Mouse (Mus musculus) R1 (cell line): Measurements from ENCODE around the gene Rhoh.

Experiments used
- DNase-seq: peaks from one replicate; pipeline ENCODE4 v3.0.0-alpha.2; 2018; ENCODE audit warnings: low read depth, low spot score

Gene Rhoh

DNA sequence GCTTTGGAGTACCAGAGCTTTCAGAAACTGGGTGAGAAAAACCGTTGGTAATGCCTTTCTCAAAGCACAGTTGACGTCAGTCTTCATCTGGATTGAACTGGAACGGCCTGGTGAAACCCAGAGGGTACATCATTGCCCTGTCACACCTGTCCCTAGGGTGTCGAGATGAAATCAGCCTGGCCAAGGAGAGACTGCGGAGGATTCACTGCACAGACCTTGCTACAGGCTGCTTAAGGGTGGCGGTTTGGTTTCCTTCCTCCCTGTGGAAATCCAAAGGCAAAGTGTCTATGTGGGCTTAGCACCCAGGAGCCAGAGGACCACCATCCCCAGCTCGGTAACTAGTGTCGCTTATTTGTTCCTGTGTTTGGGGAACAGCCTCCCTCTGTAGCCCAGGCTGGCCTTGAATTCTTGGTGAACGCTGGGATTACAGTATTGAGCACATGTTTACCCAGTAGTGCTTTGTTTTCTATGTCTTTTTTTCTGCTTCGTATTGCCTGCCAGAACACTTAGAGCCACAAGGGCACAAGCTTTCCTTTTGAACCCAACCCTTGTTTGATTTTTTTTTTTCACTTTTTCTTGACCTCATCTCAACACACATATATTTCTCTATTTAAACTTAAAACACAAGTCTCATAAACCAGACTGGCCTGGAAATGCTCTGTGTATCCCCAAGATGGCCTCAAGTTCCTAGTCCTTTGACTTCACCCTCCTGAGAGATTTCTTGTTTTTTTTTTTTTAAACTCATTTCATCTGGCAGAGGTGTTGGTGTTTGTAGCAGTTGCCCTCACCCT lies at the start of gene Rhoh:
Gene Rhoh, plus strand, starts transcription at position 60 of the 791 bp plus-strand sequence.
- DNase-seq = no peak

DNA sequence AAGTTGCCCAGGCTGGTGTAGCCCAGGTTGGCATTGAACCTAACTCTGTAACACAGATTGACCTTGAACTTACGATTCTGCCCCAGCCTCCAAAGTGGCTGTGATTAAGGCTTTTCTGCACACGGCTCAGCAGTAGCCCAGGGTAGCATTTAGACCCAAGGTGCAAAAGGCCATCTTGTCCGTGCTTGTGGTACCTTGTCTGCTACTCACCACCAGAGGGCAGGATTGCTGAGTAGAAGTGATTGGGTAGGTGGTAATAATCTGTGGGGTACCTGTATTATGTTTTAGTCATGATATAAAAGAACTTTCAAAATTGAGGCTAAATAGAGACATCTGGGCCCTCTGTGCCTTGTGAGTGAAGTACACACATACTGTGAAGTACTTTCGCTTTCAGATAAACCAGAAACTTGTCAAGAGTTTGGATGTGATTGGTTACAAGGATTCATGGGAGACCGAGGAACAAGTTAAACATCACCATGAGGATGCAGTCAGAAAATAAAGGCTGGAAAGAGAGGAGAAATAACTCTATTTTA lies 37.3 kb upstream of the Rhoh start:
- peak; percentile 67 for DNase-seq

DNA sequence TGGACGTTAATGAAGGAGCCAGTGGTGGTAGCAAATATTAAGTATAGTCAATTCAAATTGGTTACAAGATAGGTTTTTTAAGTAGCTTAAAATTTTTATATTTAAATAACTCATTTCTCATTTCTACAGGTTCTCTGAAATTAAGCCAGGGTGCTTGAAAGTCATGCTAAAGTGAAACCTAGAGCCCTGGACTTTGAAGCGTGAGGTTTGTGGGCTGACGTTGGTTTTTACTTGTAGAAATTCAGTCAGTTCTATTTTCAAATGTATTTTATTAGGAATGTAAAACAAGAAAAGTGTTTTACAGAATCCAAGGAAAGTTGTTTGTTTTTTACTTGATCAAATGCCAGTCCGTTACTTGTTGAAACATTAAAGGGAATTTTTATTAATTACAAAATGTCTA lies 34.5 kb upstream of the Rhoh start:
- DNase-seq = no peak

DNA sequence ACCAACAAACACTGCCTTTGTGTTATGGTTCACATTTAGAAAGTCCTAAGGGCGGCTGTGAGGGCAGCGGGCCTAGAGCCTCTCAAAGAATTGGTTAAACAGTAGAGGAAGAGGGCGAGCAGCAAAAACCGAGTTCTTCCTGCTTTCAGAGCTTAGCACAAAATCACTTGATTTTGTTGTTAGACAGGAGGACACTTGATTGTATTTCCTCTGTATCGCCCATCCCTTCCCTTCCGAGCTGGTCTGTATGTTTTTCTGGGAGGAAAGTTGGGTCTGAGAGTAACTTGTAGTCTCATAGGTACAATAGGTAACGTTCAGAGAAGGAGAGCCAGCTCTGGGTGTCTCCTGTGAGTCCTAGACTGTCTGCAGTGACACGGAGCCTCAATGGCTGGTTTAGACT lies 33.9 kb upstream of the Rhoh start:
- no peak for DNase-seq

DNA sequence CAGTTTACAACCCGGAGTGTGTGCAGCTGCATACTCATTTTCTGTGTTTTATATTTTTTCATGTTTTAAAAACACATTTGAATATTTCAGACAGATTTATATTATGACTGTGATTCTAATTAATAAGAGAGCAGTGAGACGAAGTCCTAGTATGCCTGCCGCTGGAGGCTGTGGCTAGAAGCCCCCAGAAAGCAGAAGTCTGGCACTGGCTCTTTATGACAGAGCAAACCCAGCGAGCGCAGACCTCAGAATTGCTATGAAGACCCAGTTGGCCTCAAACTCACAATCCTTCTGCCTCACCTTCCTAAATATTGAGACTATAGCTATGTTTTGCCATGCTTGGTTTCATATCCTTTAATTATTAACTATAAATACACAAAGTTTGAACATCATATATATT lies 32.8 kb upstream of the Rhoh start:
- DNase-seq = no peak

DNA sequence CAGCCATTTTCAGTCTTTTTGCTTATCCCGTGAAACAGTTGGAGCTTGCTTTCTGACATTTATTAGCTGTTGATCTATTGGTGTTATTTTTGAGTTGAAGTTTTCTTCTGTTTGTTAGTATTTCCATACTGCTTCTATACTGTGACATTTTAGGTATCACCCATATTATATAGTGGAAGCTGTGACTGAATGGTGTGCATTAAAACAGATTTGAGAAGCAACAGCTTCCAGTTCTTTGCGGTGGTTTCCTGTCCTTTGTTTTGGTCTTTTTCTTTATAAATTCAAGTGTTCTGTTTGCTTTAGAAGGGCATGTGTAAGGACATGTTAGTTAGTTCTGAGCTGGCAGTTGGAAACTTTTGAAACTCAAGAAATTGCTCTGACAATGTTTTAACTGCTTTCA lies 32.0 kb upstream of the Rhoh start:
- DNase-seq = no peak

DNA sequence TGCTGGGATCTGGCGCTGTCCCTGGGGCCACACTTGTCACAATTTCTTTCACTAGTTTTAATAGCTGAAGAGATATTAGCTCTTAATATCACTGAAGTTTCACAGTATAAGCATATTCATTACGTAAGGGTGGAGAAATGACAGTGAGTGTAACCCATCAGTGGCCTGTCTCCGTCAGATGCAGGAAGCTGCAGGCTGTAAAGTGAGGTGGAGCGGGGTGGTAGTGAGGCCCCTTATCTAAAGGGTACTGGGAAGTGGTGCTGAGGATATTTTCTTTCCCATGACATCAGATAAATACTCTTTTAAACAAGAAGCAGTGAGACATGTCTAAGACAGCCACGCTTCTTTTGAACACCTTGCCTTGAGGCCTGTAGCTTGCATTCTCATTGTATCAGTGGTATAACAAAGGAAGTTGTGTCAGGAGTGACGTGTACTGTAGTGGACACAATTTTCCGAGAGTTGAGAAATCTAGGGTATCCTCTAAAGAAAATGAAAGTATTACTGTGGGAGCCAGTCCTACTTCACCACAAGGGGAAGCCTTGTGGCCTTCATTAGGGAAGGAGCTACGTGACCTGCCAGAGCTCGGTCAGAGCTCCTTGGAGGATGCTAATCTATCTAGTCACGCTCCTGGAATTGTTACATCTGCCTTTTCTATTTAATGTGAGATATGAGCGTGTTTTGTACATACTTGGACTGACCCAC lies 28.9 kb upstream of the Rhoh start:
- DNase-seq = no peak

DNA sequence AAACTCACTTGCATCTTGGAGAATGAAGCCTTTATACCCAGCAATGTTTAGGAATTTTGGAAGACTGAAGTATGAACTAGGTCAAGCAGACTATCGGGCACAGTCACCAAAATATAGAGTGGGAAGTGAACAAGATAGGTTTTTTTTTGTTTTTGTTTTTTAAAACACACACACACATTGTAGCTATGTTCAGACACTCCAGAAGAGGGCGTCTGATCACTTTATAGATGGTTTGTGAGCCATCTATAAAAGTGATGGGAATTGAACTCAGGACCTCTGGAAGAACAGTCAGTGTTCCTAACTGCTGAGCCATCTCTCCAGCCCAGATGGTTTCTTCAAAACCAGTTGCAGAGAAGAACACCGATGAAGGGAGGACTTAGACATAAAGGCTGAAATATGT lies 27.9 kb upstream of the Rhoh start:
- peak; percentile 41 for DNase-seq

DNA sequence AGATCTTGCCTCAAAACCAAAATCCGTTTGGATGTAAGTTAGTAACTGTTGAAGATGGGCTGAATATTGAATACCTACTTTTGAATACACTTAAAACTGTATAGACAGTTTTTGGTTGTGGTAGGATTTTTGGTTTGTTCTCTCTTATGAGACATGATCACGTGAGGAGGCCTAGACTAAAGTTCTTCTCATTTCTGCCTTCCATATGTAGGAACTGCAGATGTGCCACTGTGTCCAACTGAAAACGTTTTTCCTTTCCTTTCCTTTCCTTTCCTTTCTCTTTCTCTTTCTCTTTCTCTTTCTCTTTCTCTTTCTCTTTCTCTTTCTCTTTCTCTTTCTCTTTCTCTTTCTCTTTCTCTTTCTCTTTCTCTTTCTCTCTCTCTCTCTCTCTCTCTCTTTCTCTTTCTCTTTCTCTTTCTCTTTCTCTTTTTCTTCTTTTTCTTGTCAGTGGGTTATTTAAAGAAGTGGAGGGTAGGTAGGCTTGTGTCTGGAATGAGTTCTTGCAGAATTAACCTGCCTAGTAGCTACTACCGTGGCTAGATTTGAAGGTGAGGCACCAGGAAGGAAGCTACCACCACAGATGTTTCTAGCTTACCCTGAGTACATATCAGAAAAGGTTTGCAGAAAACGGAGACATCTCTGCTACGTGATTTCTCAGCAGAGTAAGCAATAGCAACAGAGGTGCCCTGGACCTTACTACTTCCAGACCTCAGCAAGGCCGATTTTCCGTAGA lies 27.1 kb upstream of the Rhoh start:
- DNase-seq = no peak

DNA sequence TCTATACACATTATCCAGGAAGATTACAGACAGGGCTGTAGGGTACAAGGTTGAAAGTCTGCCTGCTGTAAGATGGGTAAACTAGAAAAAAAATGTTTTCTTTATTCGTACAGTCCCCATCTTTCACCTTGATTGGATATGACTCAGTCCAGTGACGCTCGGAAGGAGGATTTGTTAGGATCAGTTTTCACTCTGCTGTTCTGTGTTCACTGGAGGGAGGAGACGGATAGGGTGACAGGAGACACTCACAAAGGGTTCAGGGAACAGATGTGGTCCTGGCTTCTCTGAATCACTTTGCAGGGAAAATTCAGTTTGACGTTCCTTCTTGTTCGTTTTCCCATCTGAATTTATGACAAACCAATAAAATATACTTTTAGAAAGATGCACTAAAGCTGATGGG lies 23.0 kb upstream of the Rhoh start:
- DNase-seq = no peak

DNA sequence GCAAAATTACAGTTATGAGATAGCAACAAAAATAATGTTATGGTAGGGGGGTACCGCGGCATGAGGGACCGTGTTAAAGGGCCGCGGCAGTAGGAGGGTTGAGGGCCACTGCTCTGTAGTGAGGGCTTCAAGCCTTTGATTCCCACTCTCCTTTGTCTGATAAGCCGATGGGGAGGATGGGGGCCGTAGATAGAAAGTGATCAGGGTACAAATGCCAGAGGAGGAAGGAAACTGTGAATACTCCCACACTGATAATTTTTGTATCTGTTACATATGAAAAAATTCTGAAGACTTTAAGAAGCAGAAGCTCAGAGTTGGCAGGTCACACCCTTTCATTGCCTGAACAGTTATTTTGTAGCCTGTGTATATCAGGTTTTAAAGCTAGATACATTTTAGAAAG lies 18.1 kb upstream of the Rhoh start:
- no peak for DNase-seq

DNA sequence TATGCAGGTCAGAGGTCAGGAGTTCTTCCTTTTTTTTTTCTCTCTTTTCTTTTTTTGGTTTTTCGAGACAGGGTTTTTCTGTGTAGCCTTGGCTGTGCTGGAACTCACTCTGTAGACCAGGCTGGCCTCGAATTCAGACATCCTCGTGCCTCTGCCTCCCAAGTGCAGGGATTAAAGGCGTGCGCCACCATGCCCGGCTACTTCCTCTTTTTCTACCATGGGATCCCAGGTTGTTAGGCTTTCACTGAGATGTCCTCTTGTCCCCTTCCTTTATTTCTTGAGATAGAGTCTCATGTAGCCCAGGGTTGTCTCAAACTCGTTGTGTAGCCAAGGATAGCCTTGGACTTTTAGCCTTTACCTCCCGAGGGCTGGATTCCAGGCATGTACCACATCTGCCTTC lies 14.5 kb upstream of the Rhoh start:
- DNase-seq = no peak

DNA sequence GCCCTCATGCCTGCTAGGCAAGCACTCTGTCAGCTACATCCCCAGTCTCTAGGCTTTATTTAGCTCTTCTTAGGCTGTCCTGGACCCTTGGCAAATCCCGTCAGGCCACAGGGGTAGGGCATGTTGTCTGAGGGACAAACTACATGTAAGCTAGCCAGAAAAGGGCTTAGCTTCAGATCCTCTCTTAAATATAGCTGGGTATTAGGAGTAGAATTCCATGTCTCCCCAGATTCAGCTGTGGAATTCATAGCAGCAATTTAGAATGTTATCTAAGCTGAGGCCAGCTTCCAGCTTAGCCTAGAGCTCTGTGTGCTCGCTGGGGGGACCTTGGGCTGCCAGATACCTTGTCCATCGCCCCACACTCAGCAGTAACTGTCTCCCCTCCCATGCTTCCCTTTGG lies 14.1 kb upstream of the Rhoh start:
- DNase-seq = no peak

DNA sequence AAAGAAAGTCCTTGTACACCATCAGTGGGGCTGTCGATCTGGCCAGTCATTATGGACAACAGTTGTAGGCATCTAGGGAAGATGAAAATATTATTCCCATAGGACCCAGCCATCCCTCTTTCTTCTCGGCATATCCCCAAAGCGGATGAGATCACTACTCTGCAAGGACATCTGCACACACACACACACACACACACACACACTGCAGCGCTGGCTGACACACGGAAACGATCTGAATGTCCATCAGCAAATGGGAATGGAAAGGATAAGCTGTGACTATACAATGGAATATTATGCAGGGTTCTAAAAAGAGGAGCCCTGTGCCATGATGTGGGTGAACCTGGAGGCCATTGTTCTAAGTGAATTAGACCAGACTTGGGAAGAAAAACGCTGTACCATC lies 13.4 kb upstream of the Rhoh start:
- no peak for DNase-seq

DNA sequence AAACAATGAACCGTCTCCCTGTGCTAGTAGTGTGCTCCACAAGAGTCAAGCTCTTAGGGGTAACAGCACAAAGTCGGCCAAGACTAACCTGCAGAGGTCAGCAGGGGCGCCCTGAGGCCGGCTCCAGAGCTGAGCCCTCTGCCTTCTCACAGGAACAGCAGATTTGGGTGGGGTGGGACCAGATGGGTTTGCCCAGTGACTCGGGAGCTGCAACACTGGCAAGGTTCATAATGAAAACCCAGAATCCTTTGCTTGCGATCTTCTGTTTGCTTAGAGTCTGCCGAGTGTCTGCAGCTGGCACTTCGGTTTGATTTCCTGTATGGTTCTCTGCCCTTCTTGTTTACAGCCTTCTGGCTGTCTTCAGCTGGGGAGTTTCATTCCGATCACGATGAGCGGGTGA lies 10.2 kb upstream of the Rhoh start:
- DNase-seq = no peak

DNA sequence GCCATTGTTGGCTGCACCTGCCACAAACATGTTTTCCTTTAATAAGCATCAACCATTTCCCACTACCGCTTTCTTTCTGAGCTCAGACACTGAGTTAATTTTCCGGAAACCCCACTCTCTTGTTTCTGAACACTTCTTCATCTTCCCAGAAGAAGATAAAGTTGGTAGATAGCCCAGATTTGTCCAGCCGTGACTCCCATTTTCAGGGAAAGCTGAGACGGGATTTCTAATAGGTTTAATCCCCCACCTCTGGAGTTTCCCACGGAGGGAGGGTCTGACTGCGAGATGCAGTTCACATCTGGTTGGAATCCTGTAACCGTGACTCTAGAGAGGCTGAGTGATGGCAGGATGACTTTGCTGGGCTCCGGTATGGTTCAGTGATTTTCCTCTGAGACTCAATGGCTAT lies 6.2 kb upstream of the Rhoh start:
- DNase-seq = no peak

DNA sequence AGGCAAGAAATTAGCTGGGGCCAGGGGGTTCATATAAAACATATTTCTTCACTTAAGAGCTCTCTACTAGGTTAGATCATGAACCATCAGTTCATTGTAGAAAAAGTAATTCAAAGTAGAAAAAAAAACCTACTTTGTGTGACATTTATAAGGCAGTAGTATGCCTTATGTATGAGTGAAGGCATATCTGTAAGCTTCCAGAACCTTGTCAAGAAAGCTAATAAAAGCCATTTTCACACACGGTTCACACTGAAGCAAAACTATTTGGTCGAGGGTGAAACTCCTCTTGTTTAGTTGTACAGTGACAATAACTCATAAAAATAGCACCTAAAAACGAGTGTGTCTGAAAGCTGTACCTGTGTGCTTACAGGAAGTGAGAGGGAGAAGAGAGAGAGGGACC lies 5.4 kb upstream of the Rhoh start:
- DNase-seq = no peak

DNA sequence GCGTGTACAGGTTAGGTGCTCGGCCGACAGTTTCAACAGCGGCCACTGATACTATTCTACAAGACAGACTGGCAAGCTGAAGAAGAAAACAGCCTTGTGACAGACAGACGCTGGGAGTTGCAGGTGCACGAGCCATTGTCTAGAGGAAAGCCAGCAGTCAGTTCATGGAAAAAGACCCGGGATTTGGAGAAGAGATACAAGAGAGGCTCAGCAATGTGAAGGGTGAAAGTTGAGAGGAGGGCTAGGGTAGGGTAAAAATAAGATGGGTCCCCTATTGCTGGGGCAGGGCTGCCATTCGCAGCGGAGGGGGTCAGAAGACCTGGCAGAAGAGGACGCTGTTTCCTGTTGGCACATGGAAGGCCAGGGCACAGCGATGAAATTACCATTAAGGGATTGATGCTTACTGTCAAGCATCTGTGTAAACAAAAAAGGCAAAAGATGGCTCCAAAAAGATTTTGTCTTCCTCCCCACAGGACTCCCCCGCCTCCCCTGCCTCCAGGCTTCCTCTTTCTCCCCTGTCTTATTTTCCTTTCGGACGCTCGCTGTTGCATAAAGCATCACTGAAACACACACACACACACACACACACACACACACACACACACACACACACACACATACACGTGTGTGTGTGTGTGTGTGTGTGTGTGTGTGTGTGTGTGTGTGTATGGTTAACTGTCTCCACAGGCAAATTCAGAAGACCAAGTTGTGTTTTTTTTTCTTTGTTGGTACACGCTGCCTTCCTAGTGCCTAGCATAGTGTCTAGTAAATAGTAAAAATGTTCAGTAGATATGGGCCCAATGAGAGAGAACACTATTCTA lies 4.2 kb upstream of the Rhoh start:
- no peak for DNase-seq

DNA sequence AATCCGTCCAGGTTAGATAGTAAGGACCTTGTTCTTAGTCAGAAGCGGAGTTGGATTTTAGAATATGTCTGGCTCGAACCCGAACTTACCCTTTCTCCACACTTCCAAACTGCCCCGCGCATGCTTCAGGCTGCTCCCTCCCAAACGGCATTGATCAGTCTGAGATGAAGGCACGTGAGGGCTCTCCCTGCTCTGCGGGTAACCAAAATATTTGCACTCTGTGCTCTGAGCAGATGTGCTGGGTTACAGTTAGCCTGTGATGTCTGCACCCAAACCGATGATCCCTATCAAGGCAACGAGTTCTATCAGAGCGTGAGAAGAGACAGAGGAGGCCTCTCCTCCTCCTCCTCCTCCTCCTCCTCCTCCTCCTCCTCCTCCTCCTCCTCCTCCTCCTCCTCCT lies 3.1 kb upstream of the Rhoh start:
- DNase-seq = peak; percentile 22

DNA sequence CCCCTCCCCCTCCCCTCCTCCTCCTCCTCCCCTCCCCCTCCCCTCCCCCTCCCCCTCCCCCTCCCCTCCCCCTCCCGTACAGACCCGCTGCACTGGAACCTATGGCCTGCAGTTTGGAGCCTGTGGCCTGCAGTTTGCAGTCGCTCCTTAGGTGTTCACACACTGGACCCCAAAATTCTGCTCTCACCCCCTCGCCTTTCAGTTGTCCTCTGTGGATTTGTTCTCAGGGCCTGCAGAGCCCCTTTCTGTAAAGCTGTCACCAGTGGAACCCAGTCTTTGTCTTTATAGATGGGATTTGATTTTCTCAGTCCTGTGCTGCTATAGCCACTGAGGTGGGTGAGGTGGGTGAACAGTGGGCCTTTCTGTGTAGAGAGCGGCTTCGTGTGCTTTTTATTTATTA lies 2.7 kb upstream of the Rhoh start:
- no peak for DNase-seq

DNA sequence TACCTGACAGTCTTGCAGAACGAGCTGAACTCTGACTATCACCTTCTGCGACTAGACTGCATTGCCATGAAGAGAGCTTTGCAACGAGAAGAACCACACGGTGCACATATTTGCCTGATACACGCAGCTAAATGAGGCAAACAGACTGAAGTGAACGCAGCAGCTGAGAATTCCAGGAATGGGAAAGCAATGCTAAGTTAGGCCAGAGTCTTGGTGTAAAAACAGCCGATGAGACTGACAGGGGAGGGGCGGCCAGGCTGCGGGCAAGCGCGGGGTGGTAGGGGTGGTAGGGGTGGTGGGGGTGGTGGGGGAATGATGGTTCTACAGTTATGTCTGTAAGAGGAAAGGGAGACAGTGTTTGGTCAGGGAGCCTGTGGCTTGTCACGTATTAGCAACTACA lies 2.1 kb upstream of the Rhoh start:
- DNase-seq = no peak

DNA sequence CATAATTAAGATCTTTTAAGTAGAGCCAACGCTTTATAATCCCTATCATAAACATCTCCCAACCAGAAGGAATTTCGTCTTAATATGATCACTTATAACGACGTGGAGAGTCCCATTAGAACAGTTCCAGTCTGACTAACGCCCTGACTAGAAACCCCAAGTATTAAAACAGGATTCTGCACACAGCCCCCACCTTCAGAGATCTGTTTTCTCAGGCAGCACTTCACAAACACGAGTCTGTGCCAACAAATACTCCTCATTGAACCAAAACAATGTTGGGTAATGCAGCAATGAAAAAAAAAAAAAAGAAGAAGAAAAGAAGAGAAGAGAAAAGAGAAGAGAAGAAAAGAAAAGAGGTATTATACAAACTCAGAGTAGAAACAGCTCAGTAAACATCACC lies 1.6 kb upstream of the Rhoh start:
- DNase-seq = no peak
